Mouse (Mus musculus) liver, embryonic 14.5 days (tissue): ENCODE measurements around the gene Ush1g.

Experiments
- CTCF ChIP-seq: IDR thresholded peaks from 2 replicates; pipeline ENCODE4 v1.5.1; 2016; ENCODE audit warnings: antibody characterized with exemption, low read depth, control low read depth
- EP300 ChIP-seq: IDR thresholded peaks from 2 replicates; pipeline ENCODE4 v1.6.1; 2016; ENCODE audit warnings: antibody characterized with exemption, low read depth

- TF ChIP-seq CTCF (no peak), EP300 (no peak)
These were observed 30.3 kb downstream of the Ush1g start for GRCm38 (mm10) chr11:115291503-115291902.
